Mouse (Mus musculus): ENCODE results near the gene Cep95. TPM values are rescaled to one million over a fixed set of nuclear protein-coding genes. Genes with fewer than 3 reads are reported as not detected.

Cep95 gene
- polyA plus RNA-seq, 1 experiment from 2014 or later: 21.5 TPM

DNA sequence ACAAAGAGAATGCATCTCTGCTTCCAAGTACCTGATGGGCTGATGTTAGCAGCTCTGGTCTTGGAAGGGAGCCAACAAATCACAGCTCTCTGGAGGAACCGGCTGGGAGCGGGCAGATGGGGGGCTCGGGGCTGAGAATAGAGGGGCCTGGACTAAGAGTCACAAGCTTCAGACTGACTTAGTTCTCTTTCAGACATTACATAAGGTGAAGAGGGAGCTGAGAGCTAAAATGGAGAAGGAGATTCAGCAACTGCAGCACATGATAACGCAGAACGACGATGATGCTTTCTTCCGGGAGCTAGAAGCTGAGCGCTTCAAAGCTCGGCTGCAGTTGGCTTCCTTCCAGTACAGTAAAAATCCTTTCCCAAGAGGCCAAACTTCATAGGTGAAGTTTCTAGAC, 29.3 kb downstream of the Cep95 start:
- H3K27ac ChIP-seq: no peak overlapping the region
- ATAC-seq (ENCODE audit: low FRiP score, low read depth): no peak
- H3K36me3 ChIP-seq: peaks cover 76% of the 10 kb centered on the region
- H3K4me3 ChIP-seq: no peak overlapping the region
- no peak overlapping the region for H3K4me2 ChIP-seq (replicated peaks)
- H3K4me1 ChIP-seq: no peaks in the 10 kb centered on the region
- H3K27me3 ChIP-seq (replicated peaks): no peaks in the 10 kb centered on the region
- H3K9me3 ChIP-seq: no peaks in the 10 kb centered on the region
- no peak overlapping the region for H3K9ac ChIP-seq
- 82% methylated on average over 9 of the region's 9 CpGs for WGBS

DNA sequence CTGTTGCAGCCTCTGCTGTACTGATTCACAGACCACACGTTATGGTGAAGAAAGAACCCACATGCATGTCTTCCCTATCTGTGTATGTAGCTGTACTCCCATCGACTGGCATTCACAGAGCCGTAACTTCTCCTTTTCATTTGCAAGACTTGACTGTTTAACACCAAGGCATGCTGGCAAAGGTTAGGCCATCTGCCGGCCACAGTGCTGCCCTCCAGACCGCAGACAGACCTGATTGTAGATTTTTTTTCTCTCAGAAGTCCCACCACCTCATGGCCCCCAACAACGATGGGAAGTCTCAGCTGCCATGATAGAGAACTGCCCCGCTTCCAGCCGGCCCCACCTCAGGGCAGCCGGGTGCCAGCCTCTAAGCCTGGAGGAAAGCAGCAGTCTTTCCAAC, 30.5 kb downstream of the Cep95 start:
- peaks cover 73% of the 10 kb centered on the region for H3K36me3 ChIP-seq

DNA sequence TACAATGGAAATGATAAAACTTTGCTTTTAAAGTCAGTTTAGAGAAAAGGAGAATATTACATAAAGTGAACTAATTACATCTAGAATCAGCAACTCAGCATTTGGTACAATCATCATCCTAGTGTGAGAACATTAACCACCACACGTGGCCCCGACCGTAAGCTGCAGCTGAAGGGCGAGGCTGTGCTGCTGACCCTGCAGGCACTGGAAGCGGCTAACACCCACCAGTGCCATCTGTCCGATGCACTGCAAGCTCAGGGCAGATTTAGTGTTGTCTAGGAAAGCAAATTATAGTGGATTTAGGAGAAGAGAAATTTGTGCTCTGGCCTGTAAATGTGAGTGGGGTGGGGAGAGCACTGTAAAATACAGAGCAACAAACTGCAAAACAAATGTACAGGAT, 31.2 kb downstream of the Cep95 start:
- no peak overlapping the region for H3K27ac ChIP-seq
- ATAC-seq (ENCODE audit: low FRiP score, low read depth): no peak
- WGBS: 83% methylated on average over 6 of the region's 6 CpGs

More for the DNA sequence above, 30.5 kb downstream of the Cep95 start:
- ATAC-seq (ENCODE audit: low FRiP score, low read depth): no peak
- no peaks in the 10 kb centered on the region for H3K27me3 ChIP-seq (replicated peaks)
- no peak overlapping the region for H3K4me2 ChIP-seq (replicated peaks)
- H3K9ac ChIP-seq: no peak overlapping the region
- no peak overlapping the region for H3K4me3 ChIP-seq
- 88% methylated on average over 9 of the region's 9 CpGs for WGBS
- no peaks in the 10 kb centered on the region for H3K9me3 ChIP-seq
- no peaks in the 10 kb centered on the region for H3K4me1 ChIP-seq
- no peak overlapping the region for H3K27ac ChIP-seq

DNA sequence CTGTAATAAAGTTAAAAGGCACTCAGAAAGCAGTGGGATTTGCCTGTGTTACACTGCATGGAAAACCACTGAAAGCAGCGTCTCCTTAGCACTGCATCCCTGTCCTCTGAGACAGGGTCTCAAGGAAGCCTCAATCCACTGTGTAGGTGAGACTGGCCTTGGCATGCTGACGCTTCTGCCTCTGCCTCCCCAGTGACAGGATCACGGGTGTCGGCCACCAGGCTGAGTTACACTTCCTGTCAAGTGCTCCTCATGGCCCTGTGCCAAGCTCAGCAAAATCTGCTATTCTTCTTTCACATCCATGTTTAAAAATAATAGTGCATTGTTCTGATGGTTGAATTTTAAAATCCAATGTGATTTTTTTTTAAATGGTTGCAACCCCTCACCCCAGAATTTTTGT, 31.9 kb downstream of the Cep95 start:
- WGBS: 79% methylated on average over 4 of the region's 4 CpGs
- Histone ChIP-seq H3K4me2 (replicated peaks) (no peak overlapping the region), H3K9me3 (no peaks in the 10 kb centered on the region), H3K27me3 (replicated peaks) (no peaks in the 10 kb centered on the region), H3K36me3 (peaks cover 60% of the 10 kb centered on the region), H3K9ac (no peak overlapping the region), H3K4me3 (no peak overlapping the region), H3K4me1 (no peaks in the 10 kb centered on the region), H3K27ac (no peak overlapping the region)
- ATAC-seq (ENCODE audit: low FRiP score, low read depth): no peak

More for the DNA sequence above, 31.2 kb downstream of the Cep95 start:
- Histone ChIP-seq H3K9me3 (no peaks in the 10 kb centered on the region), H3K4me1 (no peaks in the 10 kb centered on the region), H3K27me3 (replicated peaks) (no peaks in the 10 kb centered on the region), H3K4me3 (no peak overlapping the region), H3K9ac (no peak overlapping the region), H3K36me3 (peaks cover 68% of the 10 kb centered on the region), H3K4me2 (replicated peaks) (no peak overlapping the region)

DNA sequence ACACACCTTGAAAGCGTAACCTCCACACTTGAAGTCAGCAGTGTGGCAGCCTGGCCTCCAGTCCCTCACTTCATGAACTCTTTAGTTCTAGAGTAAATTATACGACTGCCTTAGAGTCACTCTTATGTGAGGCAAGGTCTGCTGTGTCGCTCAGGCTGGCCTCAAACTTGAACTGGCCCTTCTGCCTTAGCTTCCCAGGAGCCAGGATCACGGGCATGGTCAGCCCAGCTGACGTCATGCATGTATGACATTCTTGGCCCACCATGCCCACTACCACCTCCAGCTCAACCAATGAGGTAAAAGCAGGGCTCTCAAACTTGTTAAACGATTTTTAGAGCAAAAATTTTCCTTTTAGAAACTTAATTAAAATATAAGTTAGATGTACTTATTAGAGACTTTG, 32.3 kb downstream of the Cep95 start:
- Histone ChIP-seq H3K9ac (no peak overlapping the region), H3K27me3 (replicated peaks) (no peaks in the 10 kb centered on the region), H3K9me3 (no peaks in the 10 kb centered on the region), H3K4me3 (no peak overlapping the region), H3K27ac (no peak overlapping the region), H3K4me1 (no peaks in the 10 kb centered on the region), H3K4me2 (replicated peaks) (no peak overlapping the region), H3K36me3 (peaks cover 57% of the 10 kb centered on the region)
- 84% methylated on average over 6 of the region's 6 CpGs for WGBS
- no peak for ATAC-seq (ENCODE audit: low FRiP score, low read depth)

DNA sequence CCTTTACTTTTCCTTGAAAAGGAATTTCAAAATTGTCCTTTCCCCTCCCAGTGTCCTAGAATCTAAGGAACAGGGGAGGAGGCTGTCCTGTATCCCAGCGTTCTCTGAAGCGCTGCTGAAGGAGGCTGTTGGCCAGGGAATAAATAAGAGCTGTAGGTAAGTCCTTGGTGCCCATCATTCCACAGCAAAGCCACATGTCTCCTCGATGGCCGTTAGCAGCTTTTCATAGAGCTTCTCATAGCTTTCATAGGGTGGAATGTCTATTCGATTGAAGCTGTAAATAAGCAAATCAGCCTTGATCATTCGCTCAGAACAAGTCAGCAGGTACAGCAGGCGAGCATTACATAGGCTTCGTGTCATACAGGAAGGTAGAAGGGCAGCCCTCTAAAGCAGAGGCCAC, 33.4 kb downstream of the Cep95 start:
- H3K9me3 ChIP-seq: no peaks in the 10 kb centered on the region
- no peaks in the 10 kb centered on the region for H3K4me1 ChIP-seq
- ATAC-seq (ENCODE audit: low FRiP score, low read depth): no peak
- H3K27me3 ChIP-seq (replicated peaks): no peaks in the 10 kb centered on the region
- no peak overlapping the region for H3K9ac ChIP-seq
- 92% methylated on average over 8 of the region's 8 CpGs for WGBS
- H3K27ac ChIP-seq: no peak overlapping the region
- H3K36me3 ChIP-seq: peaks cover 51% of the 10 kb centered on the region
- H3K4me3 ChIP-seq: no peak overlapping the region
- no peak overlapping the region for H3K4me2 ChIP-seq (replicated peaks)

DNA sequence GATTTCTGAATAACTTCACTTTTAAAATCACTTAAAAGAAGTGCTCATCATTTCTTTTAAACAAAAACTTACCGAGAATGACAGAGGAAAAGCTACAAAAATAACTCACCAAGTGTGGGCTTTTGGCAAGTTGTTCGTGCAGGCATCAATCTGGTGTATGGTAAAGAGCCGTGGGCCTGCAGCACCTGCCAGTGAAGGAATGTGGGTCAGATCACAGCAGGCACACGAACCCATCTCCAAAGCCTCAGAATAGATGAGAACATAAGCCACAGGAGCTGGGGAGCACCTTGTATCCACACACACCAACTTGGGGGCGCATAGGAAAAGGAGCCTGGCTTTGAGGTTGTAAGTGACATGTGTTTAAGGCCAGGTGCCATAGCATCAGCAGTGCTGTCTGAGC, 33.9 kb downstream of the Cep95 start:
- Histone ChIP-seq H3K9me3 (no peaks in the 10 kb centered on the region), H3K4me2 (replicated peaks) (no peak overlapping the region), H3K27ac (no peak overlapping the region), H3K4me3 (no peak overlapping the region), H3K9ac (no peak overlapping the region), H3K27me3 (replicated peaks) (no peaks in the 10 kb centered on the region), H3K4me1 (no peaks in the 10 kb centered on the region), H3K36me3 (peaks cover 49% of the 10 kb centered on the region)
- 84% methylated on average over 5 of the region's 5 CpGs for WGBS
- no peak for ATAC-seq (ENCODE audit: low FRiP score, low read depth)

DNA sequence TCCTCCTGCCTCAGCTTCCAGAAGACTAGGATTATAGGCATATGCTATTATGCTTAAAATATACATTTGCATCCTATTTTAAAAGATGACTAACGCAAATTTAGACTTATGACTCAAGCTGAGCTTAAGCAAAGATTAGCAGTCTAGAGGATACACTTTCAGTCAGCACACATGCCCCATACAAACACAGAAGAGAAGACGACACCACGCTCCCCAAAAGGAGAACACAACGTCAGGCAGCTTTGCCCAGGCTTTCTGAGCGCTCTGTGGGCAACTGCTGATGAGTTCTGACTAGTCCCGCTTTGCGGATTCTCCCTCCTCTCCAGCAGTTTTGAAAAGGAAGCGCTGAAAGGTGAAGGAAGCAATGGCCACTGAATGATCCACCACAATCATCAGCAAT, 34.7 kb downstream of the Cep95 start:
- H3K4me1 ChIP-seq: no peaks in the 10 kb centered on the region
- no peaks in the 10 kb centered on the region for H3K9me3 ChIP-seq
- no peak overlapping the region for H3K27ac ChIP-seq
- H3K36me3 ChIP-seq: peaks cover 57% of the 10 kb centered on the region
- WGBS: 92% methylated on average over 8 of the region's 8 CpGs
- H3K4me3 ChIP-seq: no peak overlapping the region
- no peak overlapping the region for H3K4me2 ChIP-seq (replicated peaks)
- H3K9ac ChIP-seq: no peak overlapping the region
- no peak for ATAC-seq (ENCODE audit: low FRiP score, low read depth)
- H3K27me3 ChIP-seq (replicated peaks): no peaks in the 10 kb centered on the region

DNA sequence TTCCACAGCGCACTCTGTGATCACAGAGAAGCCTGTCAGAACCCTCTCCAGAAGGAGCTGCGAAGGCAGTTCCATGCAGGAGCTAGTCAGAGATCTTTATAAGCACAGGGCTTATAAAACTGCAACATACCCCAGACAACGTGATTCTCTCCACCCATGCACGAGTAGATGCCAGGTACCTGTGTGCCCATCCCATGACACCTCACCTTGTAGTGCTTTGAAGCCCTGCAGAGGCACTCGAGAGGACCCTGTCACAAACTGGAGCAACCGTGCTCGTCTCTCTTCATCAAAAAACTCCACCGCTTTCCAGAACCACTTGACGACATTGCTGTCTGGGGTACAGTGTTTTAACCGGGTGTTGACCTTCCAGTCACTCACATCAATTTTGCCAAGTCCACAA, 35.4 kb downstream of the Cep95 start:
- H3K27ac ChIP-seq: no peak overlapping the region
- 95% methylated on average over 10 of the region's 10 CpGs for WGBS
- H3K9ac ChIP-seq: no peak overlapping the region
- no peak for ATAC-seq (ENCODE audit: low FRiP score, low read depth)
- H3K36me3 ChIP-seq: peaks cover 56% of the 10 kb centered on the region
- no peaks in the 10 kb centered on the region for H3K4me1 ChIP-seq
- H3K4me2 ChIP-seq (replicated peaks): no peak overlapping the region
- no peaks in the 10 kb centered on the region for H3K27me3 ChIP-seq (replicated peaks)
- no peak overlapping the region for H3K4me3 ChIP-seq
- H3K9me3 ChIP-seq: no peaks in the 10 kb centered on the region

DNA sequence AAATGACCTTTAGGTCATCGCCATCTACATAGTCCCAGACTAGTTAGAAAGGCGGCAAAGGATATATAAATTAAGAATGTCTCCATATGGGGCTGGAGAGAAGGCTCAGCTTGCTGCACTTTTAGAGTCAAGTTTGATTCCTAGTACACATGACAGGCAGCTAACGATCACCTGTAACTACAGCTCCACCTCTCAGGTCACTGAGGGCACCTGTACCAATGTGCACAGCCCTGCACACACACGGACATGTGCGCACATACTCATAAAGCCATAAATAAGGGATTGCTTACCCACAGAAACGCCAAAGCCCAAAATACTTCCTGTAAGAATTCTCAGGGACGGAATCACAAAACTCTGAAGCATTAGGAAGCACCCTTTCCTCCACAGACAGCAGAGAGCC, 39.0 kb downstream of the Cep95 start:
- Histone ChIP-seq H3K4me3 (no peak overlapping the region), H3K27ac (no peak overlapping the region), H3K9me3 (no peaks in the 10 kb centered on the region), H3K4me1 (no peaks in the 10 kb centered on the region), H3K9ac (no peak overlapping the region), H3K36me3 (peaks cover 55% of the 10 kb centered on the region), H3K27me3 (replicated peaks) (no peaks in the 10 kb centered on the region), H3K4me2 (replicated peaks) (no peak overlapping the region)
- no peak for ATAC-seq (ENCODE audit: low FRiP score, low read depth)
- 94% methylated on average over 7 of the region's 7 CpGs for WGBS

DNA sequence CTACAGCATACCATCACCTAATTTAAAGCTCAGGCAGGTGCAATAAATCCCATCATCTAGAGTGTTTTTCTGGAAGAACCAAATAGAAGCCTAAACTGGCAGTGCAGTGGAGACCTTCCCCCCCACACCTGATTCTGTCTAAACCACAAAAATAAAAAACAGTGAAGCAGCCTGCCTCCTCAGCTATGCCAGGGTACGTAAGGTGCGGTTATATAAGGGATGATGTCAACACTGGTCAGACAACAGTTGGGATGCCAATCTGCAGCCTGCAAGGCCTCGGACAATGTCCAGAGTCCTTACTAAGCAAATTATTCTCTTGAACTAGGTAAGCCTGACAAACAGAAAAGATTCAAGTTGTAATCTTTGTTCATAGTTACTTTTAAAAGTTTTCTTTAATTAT, 53.0 kb downstream of the Cep95 start:
- H3K36me3 ChIP-seq: peaks cover 53% of the 10 kb centered on the region
- H3K4me3 ChIP-seq: no peak overlapping the region
- no peak overlapping the region for H3K9ac ChIP-seq
- no peaks in the 10 kb centered on the region for H3K27me3 ChIP-seq (replicated peaks)
- H3K9me3 ChIP-seq: no peaks in the 10 kb centered on the region
- no peak for ATAC-seq (ENCODE audit: low FRiP score, low read depth)
- H3K4me1 ChIP-seq: no peaks in the 10 kb centered on the region
- no peak overlapping the region for H3K27ac ChIP-seq
- no peak overlapping the region for H3K4me2 ChIP-seq (replicated peaks)
- WGBS: 97% methylated on average over 3 of the region's 3 CpGs

DNA sequence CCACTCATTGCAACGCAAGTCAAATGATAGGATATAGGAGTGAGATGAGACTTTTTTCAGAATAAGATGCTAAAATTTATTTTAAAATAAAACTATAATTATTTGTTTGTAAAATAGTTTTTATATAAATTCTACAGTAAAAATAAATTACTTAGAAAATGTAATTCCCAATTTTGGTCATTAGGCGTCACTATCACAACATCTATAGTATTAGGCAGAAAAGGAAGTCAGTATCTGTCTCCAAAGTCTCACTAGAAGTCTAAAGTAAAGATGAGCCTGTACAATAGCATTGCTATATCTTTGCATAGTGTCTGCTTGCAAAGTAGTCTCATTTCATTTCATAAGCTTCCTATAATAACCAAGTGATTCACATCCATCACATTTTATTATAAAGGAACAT, 62.4 kb downstream of the Cep95 start:
- 62% methylated on average over 2 of the region's 2 CpGs for WGBS
- peaks cover 37% of the 10 kb centered on the region for H3K36me3 ChIP-seq

More for the DNA sequence above, 62.4 kb downstream of the Cep95 start:
- H3K9me3 ChIP-seq: no peaks in the 10 kb centered on the region
- no peaks in the 10 kb centered on the region for H3K27me3 ChIP-seq (replicated peaks)
- H3K4me2 ChIP-seq (replicated peaks): no peak overlapping the region
- H3K9ac ChIP-seq: no peak overlapping the region
- H3K4me1 ChIP-seq: no peaks in the 10 kb centered on the region
- H3K27ac ChIP-seq: no peak overlapping the region
- ATAC-seq (ENCODE audit: low FRiP score, low read depth): no peak
- no peak overlapping the region for H3K4me3 ChIP-seq

Data from neural tube, embryonic 12.5 days (tissue).